Mouse (Mus musculus): ENCODE measurements at regions not wholly inside any gene's neighbourhood (a gene's known extent, or its start where the extent isn't known, plus 50 kb on each side); places are given as distances from the start of the nearest gene placed in this dataset.

- DNase-seq: no peak
- no peaks in the 10 kb centered on the region for H3K4me1 ChIP-seq (ENCODE audit: control insufficient read depth, insufficient read depth, low read length)
- H3K4me3 ChIP-seq (replicated peaks; ENCODE audit: insufficient read depth, low read depth, low read length): no peak overlapping the region
- H3K27ac ChIP-seq (ENCODE audit: insufficient read depth, low read length): no peak overlapping the region
- WGBS: 46% methylated on average over 17 of the region's 17 CpGs
- TF ChIP-seq POLR2A (IDR thresholded peaks at IDR 0.05; ENCODE audit: borderline replicate concordance, insufficient read depth, low read length) (no peak), CTCF (IDR thresholded peaks at IDR 0.05; ENCODE audit: borderline replicate concordance, insufficient read depth, low read depth, low read length) (no peak)
- no peaks in the 10 kb centered on the region for H3K27me3 ChIP-seq (ENCODE audit: control insufficient read depth, insufficient read depth, low read length)
These were observed 73.7 kb upstream of the Pced1b start for GRCm38 (mm10) chr15:97173233-97173632.

- no peak overlapping the region for H3K27ac ChIP-seq (ENCODE audit: insufficient read depth, low read length)
- peak in 1 of 2 experiments; percentile 4 for DNase-seq
- H3K27me3 ChIP-seq (ENCODE audit: control insufficient read depth, insufficient read depth, low read length): no peaks in the 10 kb centered on the region
- no peaks in the 10 kb centered on the region for H3K4me1 ChIP-seq (ENCODE audit: control insufficient read depth, insufficient read depth, low read length)
- 6% methylated on average over 6 of the region's 6 CpGs for WGBS
- no peak overlapping the region for H3K4me3 ChIP-seq (replicated peaks; ENCODE audit: insufficient read depth, low read depth, low read length)
- TF ChIP-seq POLR2A (IDR thresholded peaks at IDR 0.05; ENCODE audit: borderline replicate concordance, insufficient read depth, low read length): no peak
- no peak for TF ChIP-seq CTCF (IDR thresholded peaks at IDR 0.05; ENCODE audit: borderline replicate concordance, insufficient read depth, low read depth, low read length)
These were observed 76.8 kb upstream of the Pced1b start for GRCm38 (mm10) chr15:97170074-97170473.

- no peaks in the 10 kb centered on the region for H3K4me1 ChIP-seq (ENCODE audit: control insufficient read depth, insufficient read depth, low read length)
- TF ChIP-seq CTCF (IDR thresholded peaks at IDR 0.05; ENCODE audit: borderline replicate concordance, insufficient read depth, low read depth, low read length): no peak
- no peak for TF ChIP-seq POLR2A (IDR thresholded peaks at IDR 0.05; ENCODE audit: borderline replicate concordance, insufficient read depth, low read length)
- no peak overlapping the region for H3K4me3 ChIP-seq (replicated peaks; ENCODE audit: insufficient read depth, low read depth, low read length)
- DNase-seq: no peak
- WGBS: 92% methylated on average over 10 of the region's 10 CpGs
- H3K27me3 ChIP-seq (ENCODE audit: control insufficient read depth, insufficient read depth, low read length): no peaks in the 10 kb centered on the region
- no peak overlapping the region for H3K27ac ChIP-seq (ENCODE audit: insufficient read depth, low read length)
These were observed 77.5 kb upstream of the Pced1b start for GRCm38 (mm10) chr15:97169381-97169780.

GRCm38 (mm10) chr15:97167116-97167515 lies 79.8 kb upstream of the Pced1b start:
- Histone ChIP-seq H3K4me3 (replicated peaks; ENCODE audit: insufficient read depth, low read depth, low read length) (no peak overlapping the region), H3K4me1 (ENCODE audit: control insufficient read depth, insufficient read depth, low read length) (no peaks in the 10 kb centered on the region), H3K27me3 (ENCODE audit: control insufficient read depth, insufficient read depth, low read length) (no peaks in the 10 kb centered on the region), H3K27ac (ENCODE audit: insufficient read depth, low read length) (no peak overlapping the region)
- 95% methylated on average over 7 of the region's 7 CpGs for WGBS
- no peak for DNase-seq
- TF ChIP-seq CTCF (IDR thresholded peaks at IDR 0.05; ENCODE audit: borderline replicate concordance, insufficient read depth, low read depth, low read length) (no peak), POLR2A (IDR thresholded peaks at IDR 0.05; ENCODE audit: borderline replicate concordance, insufficient read depth, low read length) (no peak)

GRCm38 (mm10) chr15:97164616-97165015 lies 82.3 kb upstream of the Pced1b start:
- Histone ChIP-seq H3K4me3 (replicated peaks; ENCODE audit: insufficient read depth, low read depth, low read length) (no peak overlapping the region), H3K27ac (ENCODE audit: insufficient read depth, low read length) (no peak overlapping the region), H3K4me1 (ENCODE audit: control insufficient read depth, insufficient read depth, low read length) (no peaks in the 10 kb centered on the region), H3K27me3 (ENCODE audit: control insufficient read depth, insufficient read depth, low read length) (no peaks in the 10 kb centered on the region)
- DNase-seq: no peak
- WGBS: 87% methylated on average over 15 of the region's 15 CpGs
- TF ChIP-seq POLR2A (IDR thresholded peaks at IDR 0.05; ENCODE audit: borderline replicate concordance, insufficient read depth, low read length): no peak
- no peak for TF ChIP-seq CTCF (IDR thresholded peaks at IDR 0.05; ENCODE audit: borderline replicate concordance, insufficient read depth, low read depth, low read length)

GRCm38 (mm10) chr15:97163971-97164370 lies 82.9 kb upstream of the Pced1b start:
- 94% methylated on average over 6 of the region's 6 CpGs for WGBS
- no peak for DNase-seq
- H3K4me1 ChIP-seq (ENCODE audit: control insufficient read depth, insufficient read depth, low read length): no peaks in the 10 kb centered on the region
- H3K27me3 ChIP-seq (ENCODE audit: control insufficient read depth, insufficient read depth, low read length): no peaks in the 10 kb centered on the region
- no peak for TF ChIP-seq POLR2A (IDR thresholded peaks at IDR 0.05; ENCODE audit: borderline replicate concordance, insufficient read depth, low read length)
- TF ChIP-seq CTCF (IDR thresholded peaks at IDR 0.05; ENCODE audit: borderline replicate concordance, insufficient read depth, low read depth, low read length): no peak
- H3K4me3 ChIP-seq (replicated peaks; ENCODE audit: insufficient read depth, low read depth, low read length): no peak overlapping the region
- H3K27ac ChIP-seq (ENCODE audit: insufficient read depth, low read length): no peak overlapping the region

- WGBS: 94% methylated on average over 8 of the region's 8 CpGs
- H3K27ac ChIP-seq (ENCODE audit: insufficient read depth, low read length): no peak overlapping the region
- TF ChIP-seq CTCF (IDR thresholded peaks at IDR 0.05; ENCODE audit: borderline replicate concordance, insufficient read depth, low read depth, low read length) (no peak), POLR2A (IDR thresholded peaks at IDR 0.05; ENCODE audit: borderline replicate concordance, insufficient read depth, low read length) (no peak)
- no peak for DNase-seq
- no peaks in the 10 kb centered on the region for H3K27me3 ChIP-seq (ENCODE audit: control insufficient read depth, insufficient read depth, low read length)
- no peaks in the 10 kb centered on the region for H3K4me1 ChIP-seq (ENCODE audit: control insufficient read depth, insufficient read depth, low read length)
- H3K4me3 ChIP-seq (replicated peaks; ENCODE audit: insufficient read depth, low read depth, low read length): no peak overlapping the region
These were observed 83.8 kb upstream of the Pced1b start for GRCm38 (mm10) chr15:97163090-97163489.

- Histone ChIP-seq H3K4me1 (ENCODE audit: control insufficient read depth, insufficient read depth, low read length) (no peaks in the 10 kb centered on the region), H3K4me3 (replicated peaks; ENCODE audit: insufficient read depth, low read depth, low read length) (no peak overlapping the region), H3K27me3 (ENCODE audit: control insufficient read depth, insufficient read depth, low read length) (no peaks in the 10 kb centered on the region), H3K27ac (ENCODE audit: insufficient read depth, low read length) (no peak overlapping the region)
- TF ChIP-seq POLR2A (IDR thresholded peaks at IDR 0.05; ENCODE audit: borderline replicate concordance, insufficient read depth, low read length): no peak
- TF ChIP-seq CTCF (IDR thresholded peaks at IDR 0.05; ENCODE audit: borderline replicate concordance, insufficient read depth, low read depth, low read length): no peak
- no peak for DNase-seq
- WGBS: 88% methylated on average over 8 of the region's 8 CpGs
These were observed 84.6 kb upstream of the Pced1b start for GRCm38 (mm10) chr15:97162305-97162704.
